Mouse (Mus musculus) adrenal gland, postnatal 0 days (tissue): ENCODE data around the gene Pdrg1. TPM values are rescaled to one million over a fixed set of nuclear protein-coding genes. Genes with fewer than 3 reads are reported as not detected.

ENCODE experiments used
- polyA plus RNA-seq: library from polyadenylated mRNA; unstranded; fragments of >200 nt; fragmentation: Nextera tagmentation; extraction: Ambion mirVana; gene quantifications from 2 replicates; pipeline ENCODE4 v1.2.1, GENCODE M21; 2015

Gene Pdrg1
- polyA plus RNA-seq: 166 and 192 TPM in 2 replicates

GRCm38 (mm10) chr2:153014758-153015593, at the start of gene Pdrg1:
Pdrg1 (minus strand) TSS chr2:153015427.

GRCm38 (mm10) chr2:153031126-153032082, 16.2 kb upstream of the Pdrg1 start, which contains the start of gene Xkr7:
Xkr7 (plus strand) TSS chr2:153031852.

GRCm38 (mm10) chr2:152962091-152962793, 53.0 kb downstream of the Pdrg1 start, which contains the start of gene Ttll9:
Ttll9 (plus strand) TSS chr2:152962485.

Other genes with a start within 250 kb of the Pdrg1 start
- 59.1 and 59.8 TPM in 2 replicates for gene Bcl2l1, start 183.7 kb downstream of the Pdrg1 start, polyA plus RNA-seq
- 17.0 and 17.4 TPM in 2 replicates for gene Tpx2, start 167.5 kb downstream of the Pdrg1 start, polyA plus RNA-seq
- 0.05 and 0.72 TPM in 2 replicates for gene Mylk2, start 104.1 kb downstream of the Pdrg1 start, polyA plus RNA-seq
- 6.2 and 8.1 TPM in 2 replicates for gene Foxs1, start 82.2 kb downstream of the Pdrg1 start, polyA plus RNA-seq
- gene Dusp15, start 63.7 kb downstream of the Pdrg1 start, polyA plus RNA-seq: 0.83 and 0.95 TPM in 2 replicates
- 0.51 and 0.55 TPM in 2 replicates for gene Ttll9, start 52.9 kb downstream of the Pdrg1 start, polyA plus RNA-seq
- 0.26 and 0.54 TPM in 2 replicates for gene Xkr7, start 16.4 kb upstream of the Pdrg1 start, polyA plus RNA-seq
- gene Ccm2l, start 50.5 kb upstream of the Pdrg1 start, polyA plus RNA-seq: 0.60 and 2.6 TPM in 2 replicates
- gene Hck, start 93.0 kb upstream of the Pdrg1 start, polyA plus RNA-seq: 6.3 and 7.4 TPM in 2 replicates
- 41.1 and 61.7 TPM in 2 replicates for gene Tm9sf4, start 145.9 kb upstream of the Pdrg1 start, polyA plus RNA-seq
- 8.2 and 8.7 TPM in 2 replicates for gene Tspyl3, start 210.0 kb upstream of the Pdrg1 start, polyA plus RNA-seq
- gene Plagl2, start 226.0 kb upstream of the Pdrg1 start, polyA plus RNA-seq: 3.8 and 4.8 TPM in 2 replicates
- gene Pofut1, start 226.1 kb upstream of the Pdrg1 start, polyA plus RNA-seq: 3.7 and 6.1 TPM in 2 replicates